Mouse (Mus musculus) adrenal gland, postnatal 14 days (tissue): ENCODE measurements around the gene Gtf3c6. TPM values are rescaled to one million over a fixed set of nuclear protein-coding genes. Genes with fewer than 3 reads are reported as not detected.

Experiments used
- DNase-seq: peaks from one replicate; pipeline ENCODE4 v3.0.0; 2021; ENCODE audit warnings: mixed read lengths
- total RNA-seq: library from RNA; stranded (reverse); gene quantifications from 2 replicates; pipeline ENCODE4 v1.2.3, GENCODE M21; 2021

The Gtf3c6 gene
- total RNA-seq, 1 experiment from 2014 or later, result 56.8 TPM

GRCm38 (mm10) chr10:40259542-40259941 is 1.6 kb upstream of the Gtf3c6 start:
- DNase-seq, result no peak

DNA sequence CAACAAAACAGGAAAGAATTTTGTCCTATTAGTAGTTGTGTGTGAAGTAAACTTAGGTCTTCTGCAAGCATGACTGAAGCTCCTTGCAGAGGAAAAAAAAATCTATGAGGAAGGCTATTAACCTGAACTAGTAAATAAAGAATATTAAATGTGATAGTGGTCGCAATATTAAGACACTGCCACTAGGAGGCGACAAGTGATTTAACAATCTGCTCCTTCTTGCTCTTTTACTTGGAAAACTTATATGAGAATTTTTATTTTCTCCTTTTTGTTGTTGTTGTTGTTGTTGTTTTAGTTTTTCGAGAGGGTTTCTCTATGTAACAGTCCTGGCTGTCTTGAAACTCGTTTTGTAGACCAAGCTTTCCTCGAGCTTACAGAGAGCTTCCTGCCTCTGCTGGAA is 1.1 kb upstream of the Gtf3c6 start:
- peak; percentile 51 for DNase-seq

DNA sequence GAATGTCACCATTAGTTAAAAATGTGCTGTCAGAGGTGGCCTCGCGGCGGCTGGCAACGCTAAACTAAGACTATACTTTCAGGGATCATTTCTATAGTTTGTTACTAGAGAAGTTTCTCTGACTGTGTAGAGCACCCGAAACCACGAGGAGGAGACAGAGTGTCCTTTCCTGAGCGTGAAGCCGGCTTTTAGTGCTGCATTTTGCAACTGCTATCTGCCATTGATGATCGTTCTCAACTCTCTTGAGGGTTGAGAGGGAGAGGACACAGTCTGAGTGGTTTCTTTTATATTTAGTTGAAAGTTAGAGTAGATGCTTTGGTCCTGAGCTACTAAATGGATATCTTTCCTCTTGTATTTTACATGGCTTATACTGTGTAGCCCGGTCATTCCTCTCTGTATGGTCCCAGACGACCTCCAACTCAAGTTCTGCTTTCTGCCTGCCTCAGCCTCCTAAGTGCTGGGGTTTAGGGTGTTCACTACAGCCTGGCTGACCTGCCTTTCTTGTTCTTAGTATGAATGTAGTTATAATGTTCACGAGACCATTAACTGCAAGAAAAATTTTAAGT is 576 bp upstream of the Gtf3c6 start:
- DNase-seq, result peak; percentile 81

DNA sequence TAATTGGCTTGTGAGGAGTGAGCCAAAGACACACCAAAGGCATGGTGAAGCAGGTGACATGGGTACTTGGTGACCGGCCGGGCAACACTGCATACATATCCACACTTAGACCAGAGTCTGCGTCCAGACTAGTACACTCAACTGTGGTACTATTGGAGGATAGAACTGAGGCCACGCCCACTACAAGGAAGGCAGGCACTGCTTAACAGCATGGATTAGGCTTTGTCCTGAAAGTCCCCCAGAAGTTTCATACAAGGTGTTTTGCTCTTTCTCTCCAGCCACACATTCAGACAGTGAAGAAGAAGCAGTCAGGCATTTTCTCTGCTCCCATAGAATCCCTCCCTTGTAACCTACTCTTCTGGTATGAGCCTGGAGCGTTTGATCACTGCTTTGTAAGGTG is 1.2 kb downstream of the Gtf3c6 start:
- DNase-seq, result peak; percentile 72

- DNase-seq, result no peak
These were observed 6.9 kb downstream of the Gtf3c6 start for GRCm38 (mm10) chr10:40250969-40251368.

DNA sequence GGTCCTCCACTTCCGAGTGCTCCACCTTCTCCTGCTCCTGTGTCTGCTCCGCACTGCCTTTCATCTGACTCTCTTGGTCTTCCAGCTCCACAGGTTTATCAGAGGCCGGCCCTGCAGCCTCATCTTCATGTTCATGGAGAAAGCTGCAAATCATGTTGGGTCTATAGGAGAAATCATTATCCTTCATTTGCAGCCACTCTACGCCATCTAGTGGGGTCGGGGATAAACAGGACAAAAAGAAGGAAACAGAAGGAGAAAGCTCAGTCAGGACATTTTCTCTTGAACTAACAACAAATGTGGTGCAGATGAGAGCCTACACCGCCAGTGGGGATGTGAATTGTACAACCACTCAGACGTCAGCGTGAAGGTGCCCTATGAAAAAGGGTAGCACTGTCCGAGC is 8.3 kb downstream of the Gtf3c6 start:
- no peak for DNase-seq

- DNase-seq, result peak; percentile 10
These were observed 10.7 kb downstream of the Gtf3c6 start for GRCm38 (mm10) chr10:40247166-40247716.

GRCm38 (mm10) chr10:40246374-40247165 is 11.3 kb downstream of the Gtf3c6 start, which contains the start of gene Rpf2:
Gene Rpf2, minus strand, starts transcription at chr10:40247036.
- peak; percentile 88 for DNase-seq

GRCm38 (mm10) chr10:40237826-40238225 is 20.1 kb downstream of the Gtf3c6 start:
- peak; percentile 24 for DNase-seq

DNA sequence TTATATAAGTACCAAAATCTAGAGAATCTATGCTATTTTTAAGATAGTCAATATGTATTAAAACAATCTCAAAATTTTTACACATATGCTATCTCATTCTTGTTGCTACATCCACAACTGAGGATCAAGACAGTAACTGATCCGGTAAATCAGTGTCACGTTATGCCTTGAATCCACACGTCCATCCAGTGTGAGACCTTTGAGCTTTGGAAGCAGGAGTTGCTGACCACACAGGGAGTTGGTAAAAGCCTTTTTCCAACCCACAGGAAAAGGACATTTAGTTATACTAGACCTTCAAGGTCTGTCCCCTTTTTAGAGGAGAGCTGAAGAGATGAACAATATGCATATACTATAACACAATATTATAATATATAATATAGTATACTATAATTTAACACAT is 24.7 kb downstream of the Gtf3c6 start:
- no peak for DNase-seq

- no peak for DNase-seq
These were observed 25.5 kb downstream of the Gtf3c6 start for GRCm38 (mm10) chr10:40232442-40232841.

GRCm38 (mm10) chr10:40229725-40230124 is 28.2 kb downstream of the Gtf3c6 start:
- no peak for DNase-seq

DNA sequence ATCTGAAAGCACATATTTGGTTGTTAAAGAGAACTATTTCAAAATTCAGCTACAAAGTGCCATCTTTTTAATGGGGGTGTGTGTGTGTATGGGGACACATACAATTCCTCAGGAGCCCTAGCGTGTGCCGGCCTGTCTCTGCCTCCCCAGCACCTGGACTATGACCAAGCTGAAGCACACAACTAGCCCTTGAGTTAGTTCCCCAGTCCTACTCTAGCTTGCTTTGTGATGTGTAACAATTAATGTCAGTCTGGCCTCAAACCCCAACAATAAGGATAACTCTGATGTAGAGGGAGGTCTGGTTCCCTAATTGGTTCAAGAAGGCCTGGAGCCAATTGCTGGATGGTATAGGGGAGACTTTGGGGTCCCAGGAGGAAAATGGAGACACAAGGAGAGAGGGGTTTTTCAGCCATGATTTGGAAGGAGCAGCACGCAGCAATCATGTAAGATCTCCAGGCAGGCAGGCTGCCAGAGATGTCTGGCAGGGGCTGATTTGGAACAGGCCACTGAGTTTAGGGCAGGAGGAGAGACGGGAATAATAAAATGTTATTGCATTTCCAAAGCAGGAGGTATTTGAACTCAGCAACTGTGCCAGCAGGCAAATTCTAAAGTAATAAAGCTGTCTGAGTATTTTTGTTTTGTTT is 30.1 kb downstream of the Gtf3c6 start:
- no peak for DNase-seq

- no peak for DNase-seq
These were observed 39.0 kb downstream of the Gtf3c6 start for GRCm38 (mm10) chr10:40218874-40219273.

DNA sequence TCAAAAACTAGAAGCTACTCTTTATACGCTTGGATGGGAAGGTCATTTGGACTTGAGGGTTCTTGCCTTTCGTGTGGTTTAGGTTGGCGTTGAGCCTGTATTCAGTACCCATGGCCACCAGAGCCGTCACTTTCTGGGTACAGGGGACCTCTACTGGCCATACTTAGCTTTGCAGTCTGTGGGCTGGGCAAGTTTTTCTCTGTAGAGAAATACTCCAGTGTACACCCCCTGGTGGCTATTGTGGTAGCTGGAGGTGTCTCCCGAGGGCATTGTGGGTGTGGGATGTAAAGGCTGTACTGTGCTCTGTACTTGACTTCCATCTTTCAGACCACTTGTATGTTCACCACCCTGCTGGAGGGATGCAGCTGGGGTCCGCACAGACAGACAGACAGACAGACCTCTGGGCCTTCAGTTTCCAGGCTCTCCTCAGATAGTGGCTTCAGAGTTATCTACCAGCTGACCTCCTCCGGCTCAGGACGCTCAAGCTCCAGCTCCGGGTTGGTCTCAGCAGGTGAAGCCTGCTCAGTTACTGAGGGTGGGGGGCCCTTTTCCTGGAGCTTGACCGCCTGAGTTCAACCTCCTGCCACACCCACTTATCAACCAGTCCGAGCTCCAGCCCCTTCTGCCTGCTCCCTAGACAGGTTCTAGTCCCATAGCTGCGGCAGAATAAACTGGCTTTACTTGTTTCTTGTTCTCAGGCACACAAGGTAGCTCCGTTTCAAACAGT is 45.3 kb downstream of the Gtf3c6 start:
- DNase-seq, result peak; percentile 94

Other genes with a start within 250 kb of the Gtf3c6 start
- 4.1 and 6.8 TPM in 2 replicates for gene Mfsd4b1, start 232.8 kb downstream of the Gtf3c6 start, total RNA-seq
- 24.6 and 29.7 TPM in 2 replicates for gene Slc16a10, start 115.8 kb downstream of the Gtf3c6 start, total RNA-seq
- 26.2 and 30.9 TPM in 2 replicates for gene Rpf2, start 11.1 kb downstream of the Gtf3c6 start, total RNA-seq
- 37.1 and 39.0 TPM in 2 replicates for gene Amd1, start 44.1 kb upstream of the Gtf3c6 start, total RNA-seq
- 10.9 and 14.5 TPM in 2 replicates for gene Cdk19, start 81.5 kb upstream of the Gtf3c6 start, total RNA-seq